Mouse (Mus musculus) bone marrow, adult 2 months (tissue): ENCODE results near the gene Tsen54.

Experiments
- CTCF ChIP-seq: fragments of 200-500 bp; IDR thresholded peaks from 2 replicates; pipeline ENCODE4 v1.5.1; 2011; ENCODE audit warnings: low read length, control low read depth; ENCODE audit not compliant: control insufficient read depth, insufficient read depth
- POLR2A ChIP-seq: fragments of 200-500 bp; IDR thresholded peaks from 2 replicates; pipeline ENCODE4 v1.6.1; 2011; ENCODE audit warnings: low read depth, mild to moderate bottlenecking, control low read depth, low read length, borderline replicate concordance; ENCODE audit not compliant: control insufficient read depth

DNA sequence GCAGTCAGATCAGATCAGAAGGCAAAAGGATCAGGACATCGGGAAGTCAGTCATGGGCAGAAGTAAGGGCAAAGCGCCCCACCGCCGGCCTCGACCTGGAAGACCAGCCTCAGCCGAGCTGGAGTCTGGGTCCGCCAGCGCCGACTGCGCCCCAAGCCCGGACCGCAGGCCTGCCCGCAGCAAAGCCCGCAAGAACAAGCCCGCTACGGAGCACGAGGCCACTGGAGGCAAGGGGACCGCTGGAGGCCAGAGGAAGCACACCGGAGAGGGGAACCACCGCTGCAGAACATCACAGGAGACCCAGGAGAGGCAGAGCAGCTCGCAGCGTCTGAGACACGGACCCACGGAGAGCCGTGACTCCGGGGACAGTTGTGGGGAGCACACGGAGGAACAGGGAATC is 43.8 kb downstream of the Tsen54 start, which contains the start of gene Myo15b:
- TF ChIP-seq POLR2A (no peak), CTCF (no peak)
